Mouse (Mus musculus): Measurements from ENCODE around the gene Mfn1. TPM values are rescaled to one million over a fixed set of nuclear protein-coding genes. Genes with fewer than 3 reads are reported as not detected.

Gene Mfn1
- total RNA-seq, 1 experiment from 2014 or later = 83.9 TPM

GRCm38 (mm10) chr3:32510375-32511190 is 18.7 kb upstream of the Mfn1 start:
- peak; percentile 99 for DNase-seq

- DNase-seq = no peak
Measured at GRCm38 (mm10) chr3:32511191-32511550, 18.1 kb upstream of the Mfn1 start.

DNA sequence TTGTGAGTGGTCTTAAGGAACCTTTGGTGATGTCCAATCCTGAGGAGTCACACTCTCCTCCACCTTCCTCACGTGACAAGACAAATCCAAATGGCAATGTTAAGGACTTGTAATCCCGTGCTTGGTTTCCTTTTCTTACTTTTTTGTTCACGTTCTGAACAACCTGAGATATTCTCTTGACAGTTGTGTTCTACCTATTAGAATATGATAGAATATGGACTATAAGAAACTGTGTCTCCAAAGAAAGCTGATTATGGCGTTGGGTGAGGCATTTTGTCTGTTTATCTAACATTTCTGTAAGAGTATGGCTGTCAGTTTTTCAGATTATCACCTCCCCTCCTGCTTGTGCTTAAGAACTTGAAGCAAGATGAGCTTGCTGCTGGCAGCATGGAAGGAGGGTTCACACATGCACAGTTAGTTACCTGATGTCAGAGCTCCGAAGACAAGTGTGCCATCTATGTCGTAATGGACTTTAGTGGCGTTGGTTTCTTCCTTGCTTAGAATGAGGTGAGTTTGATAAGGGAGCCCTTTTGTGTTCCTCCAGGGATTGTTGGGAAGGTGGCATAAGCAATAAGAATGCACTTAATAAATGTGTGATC is 16.5 kb upstream of the Mfn1 start:
- DNase-seq = no peak

DNA sequence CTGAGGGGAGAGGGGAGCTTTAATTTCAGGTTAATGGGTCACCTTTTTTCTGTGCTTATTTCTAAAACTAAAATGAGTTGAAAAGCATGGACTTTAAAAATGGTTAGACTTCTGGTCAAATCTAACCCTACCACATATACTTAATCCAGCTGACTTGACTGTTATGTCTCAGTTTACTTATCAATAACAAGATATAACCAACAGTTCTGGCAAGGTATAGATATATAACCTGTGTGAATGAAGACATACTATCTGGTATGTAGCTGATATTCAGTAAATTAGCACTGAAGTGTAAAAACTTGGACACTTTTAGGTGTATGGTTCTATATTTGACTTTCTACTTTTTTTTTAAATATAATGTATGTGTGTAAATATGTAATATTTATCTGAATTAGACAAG is 15.7 kb upstream of the Mfn1 start:
- DNase-seq = no peak

- no peak for DNase-seq
Measured at GRCm38 (mm10) chr3:32527181-32527580, 2.1 kb upstream of the Mfn1 start.

DNA sequence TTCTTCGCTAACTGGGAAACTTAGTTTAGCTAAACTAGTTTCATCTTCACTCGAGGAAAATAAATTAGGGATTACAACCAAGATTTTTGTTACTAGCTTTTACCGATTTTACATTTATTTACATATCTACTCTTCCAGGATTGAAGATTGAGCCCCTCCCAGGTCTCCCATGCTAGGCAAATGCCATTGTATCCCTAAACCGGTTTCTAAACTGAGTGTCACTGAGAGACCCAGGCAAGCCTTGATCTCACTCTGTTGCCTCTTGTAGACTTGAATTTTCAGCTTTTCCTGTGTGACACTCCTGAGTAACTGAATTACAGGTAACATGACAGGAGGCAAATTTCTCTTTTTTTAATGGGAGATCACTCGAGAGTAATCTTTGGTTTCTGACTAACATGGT is 776 bp downstream of the Mfn1 start:
- no peak for DNase-seq

DNA sequence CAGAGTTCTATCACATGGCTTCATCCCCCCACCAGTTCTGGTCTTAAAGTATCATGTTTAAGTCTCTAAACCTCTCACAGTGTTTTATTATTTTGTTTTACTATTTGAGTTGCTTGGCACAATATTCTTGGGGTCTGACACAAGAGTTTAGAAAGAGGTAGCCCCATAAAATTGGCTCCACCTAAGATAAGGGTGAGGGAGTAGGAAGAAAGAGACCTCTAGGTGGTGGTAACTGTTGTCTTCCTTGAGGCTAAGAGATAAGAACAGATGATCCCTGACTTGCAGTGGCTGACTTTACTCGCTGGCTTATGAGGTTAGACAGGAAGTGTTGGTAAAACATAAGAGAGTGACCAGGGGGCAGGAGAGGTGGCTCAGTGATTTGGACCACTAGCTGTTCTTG is 6.4 kb downstream of the Mfn1 start:
- no peak for DNase-seq

DNA sequence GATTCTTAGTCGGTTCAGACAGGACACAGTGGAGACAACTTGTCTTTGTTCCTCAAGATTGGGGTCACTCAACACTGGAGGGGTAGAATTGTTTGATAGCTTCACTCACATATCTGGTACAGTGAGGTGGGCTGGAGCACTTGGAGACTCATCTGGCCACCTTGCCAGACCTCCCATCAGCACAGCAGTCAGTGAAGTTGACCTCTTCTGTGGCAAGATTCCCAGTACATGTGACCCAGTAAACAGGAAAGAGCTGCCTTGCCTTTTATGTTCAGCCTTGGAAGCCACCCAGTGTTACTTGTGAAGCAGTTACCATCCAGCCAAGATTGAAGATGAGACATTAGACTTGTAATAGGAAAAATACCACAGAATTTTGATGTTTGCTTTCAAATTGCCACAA is 8.3 kb downstream of the Mfn1 start:
- peak; percentile 22 for DNase-seq

DNA sequence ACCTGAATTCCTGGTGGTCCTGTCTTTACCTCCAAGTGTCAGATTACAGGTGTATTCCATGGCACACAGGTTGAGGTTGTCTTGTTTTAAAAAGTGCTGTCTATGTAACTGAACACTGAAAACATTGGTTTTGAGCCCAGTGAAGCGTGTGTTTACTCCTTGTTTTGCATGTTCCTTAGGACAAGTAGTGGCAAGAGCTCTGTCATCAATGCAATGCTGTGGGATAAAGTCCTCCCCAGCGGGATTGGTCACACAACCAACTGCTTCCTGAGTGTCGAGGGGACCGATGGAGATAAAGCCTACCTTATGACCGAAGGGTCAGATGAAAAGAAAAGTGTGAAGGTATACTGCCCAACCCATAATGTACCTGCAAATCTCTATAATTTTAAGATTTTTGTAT is 8.8 kb downstream of the Mfn1 start:
- no peak for DNase-seq

DNA sequence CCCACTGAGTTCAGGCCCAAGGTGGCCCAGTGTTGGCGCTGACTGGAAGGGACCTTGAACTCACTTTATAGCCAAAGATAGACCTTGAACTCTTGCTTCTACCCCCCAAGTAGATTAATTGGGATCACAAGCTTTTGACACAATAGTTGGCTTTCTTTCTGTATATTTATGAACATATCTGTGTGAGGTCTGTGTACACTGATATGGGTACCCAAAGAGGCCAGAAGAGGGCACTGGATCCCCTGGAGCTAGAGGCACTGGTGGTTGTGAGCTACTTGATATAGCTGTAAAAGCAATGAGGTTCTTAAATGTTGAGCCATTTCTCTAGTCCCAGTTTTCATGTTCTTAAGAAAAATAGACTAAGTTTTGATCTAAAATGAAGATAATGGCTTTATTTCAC is 23.8 kb downstream of the Mfn1 start:
- peak; percentile 13 for DNase-seq

GRCm38 (mm10) chr3:32563401-32563800 is 34.1 kb downstream of the Mfn1 start:
- no peak for DNase-seq

DNA sequence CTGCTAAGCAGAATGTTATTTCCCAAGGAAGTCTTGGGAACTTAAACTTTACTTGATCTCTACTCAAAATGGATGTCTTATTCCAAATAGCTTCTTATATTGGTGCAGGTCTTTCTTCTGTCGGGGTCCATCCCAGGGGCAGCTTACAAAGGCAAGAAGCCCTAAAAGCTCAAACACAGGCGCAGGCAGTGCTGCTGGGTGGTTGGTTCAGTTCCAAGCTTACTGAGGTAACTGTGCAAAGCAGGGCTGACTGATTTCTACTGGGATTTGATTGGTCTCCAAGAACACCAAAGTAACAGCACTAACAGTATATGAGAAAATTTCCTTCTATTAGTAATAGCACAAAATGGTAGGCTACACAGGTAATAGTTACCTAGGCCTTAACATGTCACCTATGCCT is 43.8 kb downstream of the Mfn1 start:
- no peak for DNase-seq

- DNase-seq = no peak
Measured at GRCm38 (mm10) chr3:32573881-32574280, 44.6 kb downstream of the Mfn1 start.

GRCm38 (mm10) chr3:32575151-32575550 is 45.9 kb downstream of the Mfn1 start:
- no peak for DNase-seq

GRCm38 (mm10) chr3:32578772-32579171 is 49.5 kb downstream of the Mfn1 start:
- DNase-seq = no peak

DNA sequence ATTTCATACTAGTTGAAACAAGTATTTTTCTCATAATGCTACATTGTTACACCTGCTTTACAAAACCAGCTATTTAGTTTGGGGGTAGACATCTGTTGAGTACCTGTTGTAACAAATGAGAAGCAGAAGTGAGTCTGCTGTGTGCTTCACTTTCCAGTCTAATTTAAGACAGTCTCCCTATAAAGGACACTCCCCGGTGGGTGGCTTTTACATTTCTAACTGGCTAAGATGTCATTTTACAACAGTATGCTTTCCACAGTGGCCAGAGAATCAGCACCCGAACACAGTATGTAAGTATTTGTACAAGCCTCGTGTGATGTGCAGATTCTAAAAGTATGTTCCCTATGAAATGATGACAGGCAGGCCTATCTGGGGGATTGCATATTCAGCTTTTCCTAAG is 51.5 kb downstream of the Mfn1 start:
- no peak for DNase-seq

- no peak for DNase-seq
Measured at GRCm38 (mm10) chr3:32581911-32582310, 52.6 kb downstream of the Mfn1 start.

GRCm38 (mm10) chr3:32583489-32583888 is 54.2 kb downstream of the Mfn1 start:
- DNase-seq = no peak

GRCm38 (mm10) chr3:32586274-32586673 is 57.0 kb downstream of the Mfn1 start:
- no peak for DNase-seq

GRCm38 (mm10) chr3:32595080-32595479 is 65.8 kb downstream of the Mfn1 start:
- no peak for DNase-seq

GRCm38 (mm10) chr3:32599328-32599727 is 70.1 kb downstream of the Mfn1 start:
- DNase-seq = no peak

- peak; percentile 36 for DNase-seq
Measured at GRCm38 (mm10) chr3:32601055-32601454, 71.8 kb downstream of the Mfn1 start.

DNA sequence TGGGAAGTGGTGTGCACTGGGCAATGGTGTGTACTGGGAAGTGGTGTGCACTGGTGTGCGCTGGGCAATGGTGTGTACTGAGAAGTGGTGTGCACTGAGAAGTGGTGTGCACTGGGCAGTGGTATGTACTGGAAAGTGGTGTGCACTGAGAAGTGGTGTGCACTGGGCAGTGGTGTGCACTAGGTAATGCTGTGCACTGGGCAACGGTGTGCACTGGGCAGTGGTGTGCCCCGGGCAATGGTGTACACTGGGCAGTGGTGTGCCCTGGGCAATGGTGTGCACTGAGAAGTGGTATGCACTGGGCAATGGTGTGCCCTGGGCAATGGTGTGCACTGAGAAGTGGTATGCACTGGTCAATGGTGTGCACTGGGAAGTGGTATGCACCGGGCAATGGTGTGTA is 80.0 kb downstream of the Mfn1 start:
- DNase-seq = no peak

- peak; percentile 60 for DNase-seq
Measured at GRCm38 (mm10) chr3:32610560-32610959, 81.3 kb downstream of the Mfn1 start.

All from adrenal gland, postnatal 25 days (tissue).